Mouse (Mus musculus): ENCODE measurements around the gene Ctsa.
A peak's percentile ranks its signal among the peaks of the same experiment; 100 is the strongest.

DNA sequence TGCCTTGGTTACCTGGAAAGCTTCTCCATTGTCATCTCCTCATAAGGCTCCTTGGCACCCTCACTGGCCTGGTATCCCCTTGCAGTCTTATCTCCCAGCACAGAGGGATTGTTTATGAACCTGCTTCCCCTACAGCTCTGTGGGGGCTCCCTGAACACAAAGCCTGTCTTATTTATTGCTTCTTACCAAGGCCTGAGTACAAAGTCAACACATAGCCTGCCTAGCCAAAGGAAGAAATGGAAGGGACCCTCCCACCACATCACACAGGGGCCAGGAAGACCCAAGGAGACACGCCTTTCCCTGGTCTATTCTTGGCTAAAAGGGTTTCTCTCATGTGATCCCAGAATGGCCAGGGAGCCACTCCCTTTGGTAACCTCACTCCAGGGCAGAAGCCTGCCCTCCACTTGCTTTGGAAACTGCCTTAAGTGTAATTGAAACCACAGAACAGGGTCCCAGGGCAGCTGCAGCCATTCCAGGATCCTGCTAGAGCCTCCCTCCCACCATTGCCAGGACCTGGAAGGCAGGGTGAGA lies 41.6 kb downstream of the Ctsa start:
- TF ChIP-seq CTCF (IDR thresholded peaks at IDR 0.05; ENCODE audit: insufficient read depth, low read length): no peak
- peak; percentile 46; the same call in 1 of the 2 replicates for TF ChIP-seq POLR2A (IDR thresholded peaks at IDR 0.05; ENCODE audit: borderline replicate concordance, extremely low read depth, low read depth, low read length)

Measured in lung, adult 2 months (tissue).